Mouse (Mus musculus) spleen, postnatal 14 days (tissue): ENCODE data around the gene Ccdc32.
"Not testable (repeated sequence)": the region's sequence is repeated elsewhere in the genome, so short reads cannot be mapped to it uniquely, and the experiment has no call there.

Experiments
- DNase-seq, 2 experiments: peaks; one replicate each; pipeline ENCODE4 v3.0.0; 2021 to 2022; ENCODE audit warnings: low spot score in 2 of 2

The Ccdc32 gene

DNA sequence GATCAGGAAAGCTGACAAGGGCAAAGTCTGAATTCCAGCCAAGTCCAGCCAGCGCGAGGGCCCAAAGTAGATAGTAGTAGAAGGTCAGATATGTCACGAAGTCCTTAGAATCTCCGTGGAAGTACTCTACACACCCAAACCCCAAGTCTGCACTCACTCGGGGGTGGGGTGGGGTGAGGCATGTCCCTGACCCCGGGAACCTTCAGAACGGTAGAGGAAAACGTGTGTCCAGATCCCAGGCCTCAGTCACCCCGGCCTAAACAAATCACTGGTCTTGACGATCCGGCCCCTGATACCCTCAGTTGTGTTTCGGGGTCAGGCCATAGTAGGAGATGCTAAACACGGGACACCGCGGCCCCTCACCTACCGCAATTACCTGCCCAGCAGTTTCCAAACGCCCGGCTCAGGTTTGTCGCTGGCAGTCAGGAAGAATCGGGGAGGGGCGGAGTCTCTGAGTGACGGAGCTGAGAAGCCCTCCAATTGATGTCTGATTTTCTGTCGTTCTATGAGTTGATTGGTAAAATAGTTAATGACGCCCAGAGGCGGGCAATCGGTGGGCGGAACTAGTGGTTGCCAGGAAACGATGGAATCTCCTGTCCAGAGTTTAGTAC is at the start of gene Ccdc32:
TSS of gene Ccdc32 (minus strand) at position 453 of the 611 bp plus-strand sequence.
- DNase-seq, result peak; percentile 88 to 92

DNA sequence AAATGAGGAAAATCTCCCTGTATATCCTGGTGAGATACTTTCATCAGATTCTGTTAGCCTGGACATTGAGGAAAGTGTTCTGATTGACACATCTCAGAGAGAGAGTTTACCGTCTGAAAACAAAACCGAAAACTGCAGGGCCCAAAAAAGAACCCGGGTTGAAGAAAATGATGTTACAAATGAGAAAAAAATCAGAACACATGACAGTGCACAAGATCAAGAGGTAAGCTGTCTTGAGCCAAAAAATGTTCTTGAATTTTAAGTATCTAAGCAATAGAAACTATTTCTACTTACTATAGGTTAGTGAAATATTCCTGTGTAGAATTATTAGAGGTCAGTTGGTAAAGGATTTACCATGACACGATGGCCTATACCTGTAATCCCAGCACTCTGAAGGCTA is 43.2 kb upstream of the Ccdc32 start:
- no peak for DNase-seq

DNA sequence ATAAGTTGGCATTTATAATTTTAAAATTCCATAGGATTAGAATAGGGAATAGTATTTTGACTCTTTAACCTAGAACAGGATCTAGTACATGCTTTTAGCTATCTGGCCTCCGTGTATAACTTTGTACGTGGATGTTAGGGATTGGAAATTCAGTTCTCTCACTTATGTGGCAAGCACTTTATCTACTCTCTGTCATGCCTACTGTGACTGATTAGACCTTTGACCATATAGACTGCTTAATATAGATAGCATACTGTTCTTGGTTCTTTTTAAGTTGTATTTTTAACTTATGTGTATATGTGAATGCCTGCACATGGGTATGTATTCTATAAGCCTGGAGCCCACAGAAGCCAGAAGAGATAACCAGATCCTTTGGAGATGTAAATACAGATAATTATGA is 30.9 kb upstream of the Ccdc32 start:
- no peak for DNase-seq

DNA sequence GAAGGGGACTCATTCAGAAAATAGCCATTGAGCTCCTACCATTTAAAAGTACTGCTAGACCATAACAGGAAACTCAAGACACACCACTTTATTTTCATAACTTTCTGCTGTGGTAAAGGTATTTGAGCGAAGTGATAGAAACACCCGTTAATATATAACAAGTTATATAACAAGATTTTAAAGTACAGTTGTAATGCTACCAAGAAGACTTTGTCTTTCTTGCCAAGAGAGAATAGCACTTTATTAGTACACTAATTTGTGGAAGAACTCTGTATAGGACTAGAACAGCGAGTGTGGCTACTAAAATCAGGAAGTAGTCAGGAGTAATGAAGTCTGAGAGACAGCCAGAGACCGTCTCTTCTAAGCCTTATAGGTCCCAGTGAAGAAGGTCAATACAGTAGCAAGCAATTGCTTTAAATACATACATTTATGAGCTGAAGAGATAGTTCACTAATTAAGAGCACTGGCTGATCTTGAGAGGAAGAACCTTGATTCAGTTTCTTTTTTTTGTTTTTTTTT is 21.0 kb upstream of the Ccdc32 start:
- DNase-seq, result no peak

DNA sequence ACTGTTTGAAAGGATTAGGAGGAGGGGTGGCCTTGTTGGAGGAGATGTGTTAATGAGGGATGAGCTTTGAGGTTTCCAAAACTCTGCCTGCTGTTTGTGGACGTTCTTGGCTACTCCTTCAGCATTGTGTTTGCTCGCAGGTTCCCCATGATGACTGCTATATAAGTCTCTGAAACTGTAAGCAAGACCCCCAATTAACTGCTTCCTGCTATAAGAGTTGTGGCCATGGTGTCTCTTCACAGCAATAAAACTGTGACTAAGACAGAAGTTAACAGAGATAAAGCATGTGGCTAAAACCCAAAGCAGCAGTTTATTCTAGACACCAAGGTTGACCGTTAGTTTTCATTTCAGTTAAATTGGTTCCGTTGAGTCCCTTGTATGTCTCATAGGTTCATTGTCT is 18.7 kb upstream of the Ccdc32 start:
- DNase-seq, result no peak

DNA sequence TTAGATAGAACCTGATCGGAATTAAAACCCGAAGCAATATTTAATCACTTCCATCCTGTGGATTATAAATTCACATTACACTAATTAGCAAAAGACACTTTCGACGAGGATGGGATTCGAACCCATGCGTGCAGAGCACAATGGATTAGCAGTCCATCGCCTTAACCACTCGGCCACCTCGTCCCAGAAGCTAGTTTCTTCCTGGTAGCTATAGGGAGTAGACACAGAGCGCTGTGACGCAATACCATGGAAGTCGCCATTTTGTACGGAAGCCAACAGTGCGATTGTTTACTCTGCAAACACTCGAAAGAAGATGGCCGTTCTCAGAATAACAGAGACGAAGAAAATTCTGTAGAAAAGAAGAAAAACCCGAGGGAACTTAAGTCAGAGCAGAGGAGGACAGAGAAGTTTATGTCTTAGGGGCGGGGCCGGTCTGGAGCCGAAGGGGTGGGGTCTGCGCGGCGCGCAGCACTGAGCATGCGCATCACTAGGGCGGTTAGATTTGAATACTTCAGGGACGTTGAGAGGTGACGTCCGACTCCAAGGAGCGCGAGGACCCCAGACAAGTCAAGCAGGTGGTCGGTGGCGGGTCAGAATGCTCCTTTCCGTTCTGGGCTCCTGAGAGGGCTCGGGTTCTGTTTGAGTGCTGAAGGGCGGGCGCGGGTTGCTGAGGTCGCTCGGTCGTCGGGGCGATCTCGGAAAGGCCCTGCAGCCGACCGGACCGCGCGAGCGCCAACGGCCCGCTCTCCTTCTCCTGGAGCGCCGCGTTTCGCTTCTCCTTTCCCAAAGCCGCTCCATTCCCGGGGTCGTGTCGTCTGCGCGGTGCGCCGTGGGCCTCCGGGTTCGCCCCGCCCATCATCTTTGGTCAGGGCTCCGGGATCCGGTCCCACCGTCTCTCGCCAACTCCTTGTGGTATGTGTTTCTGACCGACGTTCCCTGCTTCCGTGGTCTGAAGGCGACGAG is 17.7 kb upstream of the Ccdc32 start, which contains the start of gene Knl1:
TSS of gene Knl1 (plus strand) at position 471 of the 963 bp plus-strand sequence.
- peak; percentile 95 to 97 for DNase-seq

DNA sequence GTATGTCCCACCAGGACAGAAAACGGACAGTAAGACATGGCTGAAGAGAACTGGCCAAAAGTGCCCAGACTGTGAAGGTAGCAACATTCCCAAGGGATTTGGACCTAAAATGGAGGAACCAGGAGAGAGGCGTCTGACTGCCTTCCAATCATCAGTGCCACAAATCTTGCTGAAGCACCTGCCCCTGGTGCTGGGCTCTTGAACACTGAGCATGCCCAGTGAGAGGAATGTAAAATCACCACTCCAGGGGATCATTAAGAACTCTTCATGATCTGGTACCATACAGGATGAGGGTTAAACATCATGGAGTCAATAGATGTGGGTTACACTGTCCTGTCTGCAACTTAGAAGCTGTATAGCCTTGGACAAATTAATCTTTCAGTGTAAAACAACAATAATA is 16.0 kb upstream of the Ccdc32 start:
- DNase-seq, result no peak

DNA sequence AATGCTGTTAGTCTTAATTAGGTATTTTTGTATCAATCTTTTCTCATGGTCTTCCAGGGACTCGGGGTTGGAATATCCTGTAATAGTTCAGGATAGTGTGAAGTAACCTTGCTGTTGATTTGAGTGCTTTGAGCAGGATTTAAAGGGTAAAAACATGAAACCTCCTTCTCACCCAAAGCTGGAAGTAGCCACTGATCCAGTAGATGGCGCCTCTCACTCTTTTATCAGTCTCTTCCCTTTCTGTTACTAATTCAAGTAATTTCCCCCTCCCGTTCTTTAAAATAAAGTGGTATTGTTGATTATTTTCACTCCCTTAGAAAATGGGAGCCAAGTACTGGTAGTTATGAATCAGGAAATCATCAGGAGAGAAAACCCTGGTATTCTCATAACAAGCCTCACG is 11.7 kb upstream of the Ccdc32 start:
- no peak for DNase-seq

DNA sequence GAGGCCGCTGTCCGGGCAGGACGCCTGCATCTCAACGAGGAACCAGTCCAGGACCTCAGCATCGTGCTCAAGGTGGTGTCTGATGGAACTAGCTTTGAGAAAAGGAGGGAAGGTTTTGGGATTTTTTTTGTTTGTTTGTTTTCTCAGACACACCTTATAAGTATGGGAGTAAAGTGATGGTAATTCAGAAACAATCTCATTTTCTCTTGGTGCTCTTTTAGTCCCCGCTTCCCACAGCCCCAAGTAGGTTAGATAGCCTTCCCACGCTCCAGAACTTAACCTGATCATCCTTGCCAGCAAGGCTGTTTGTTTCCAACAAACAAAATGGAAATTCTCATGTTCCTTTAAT is 6.2 kb upstream of the Ccdc32 start:
- DNase-seq, result no peak

DNA sequence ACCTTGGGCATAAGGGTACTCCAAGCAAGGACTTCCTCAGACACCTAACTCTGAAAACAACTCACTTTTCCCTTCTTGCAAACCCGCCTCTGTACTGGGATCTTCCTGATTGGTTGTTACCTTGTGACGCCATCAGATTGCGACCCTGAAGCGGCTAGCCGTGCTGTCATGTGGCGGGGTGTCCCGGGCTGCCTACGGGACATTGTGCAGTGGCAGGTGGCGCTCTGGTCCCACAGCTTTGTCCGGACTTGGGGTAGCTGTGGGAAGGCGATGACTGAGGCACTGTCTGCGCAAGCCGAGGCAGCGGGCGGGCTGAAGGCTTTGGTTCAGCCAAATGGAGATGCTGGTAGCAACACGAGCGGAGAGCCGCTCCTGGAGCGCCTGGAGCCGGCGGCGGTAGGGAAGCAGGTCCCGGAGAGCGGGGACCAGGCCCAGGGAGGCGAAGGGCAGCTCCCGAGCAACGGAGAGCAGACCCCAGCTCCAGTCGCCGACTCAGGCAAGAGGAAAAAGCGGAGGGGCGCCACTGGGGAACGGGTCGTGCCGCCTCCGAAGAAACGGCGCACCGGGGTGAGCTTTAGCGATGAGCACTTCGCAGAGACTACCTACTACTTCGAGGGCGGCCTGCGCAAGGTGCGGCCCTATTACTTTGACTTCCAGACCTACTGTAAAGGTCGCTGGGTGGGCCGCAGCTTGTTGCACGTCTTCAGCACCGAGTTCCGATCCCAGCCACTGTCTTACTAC is 5.6 kb upstream of the Ccdc32 start, which contains the start of gene Rpusd2:
TSS of gene Rpusd2 (plus strand) at position 135 of the 741 bp plus-strand sequence.
- peak; percentile 77 to 91 for DNase-seq

DNA sequence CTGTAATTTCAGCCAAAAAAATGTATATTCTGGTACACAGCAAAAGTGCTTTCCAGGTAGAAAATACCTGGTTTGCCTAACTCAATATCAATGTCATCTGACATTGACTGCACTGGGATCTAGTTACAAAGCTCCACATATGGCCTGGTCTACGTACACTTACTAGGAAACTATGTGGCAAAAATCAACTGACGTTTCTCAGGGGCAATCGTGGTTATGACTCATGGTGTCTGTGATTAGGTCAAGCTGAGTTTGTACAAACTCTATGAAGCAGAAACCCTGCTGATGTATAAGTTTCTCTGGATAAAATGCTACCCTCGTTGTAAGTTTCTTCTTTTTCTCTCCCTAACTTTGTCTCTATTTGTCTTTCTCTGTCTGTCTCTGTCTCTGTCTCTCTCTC is 3.0 kb upstream of the Ccdc32 start:
- DNase-seq, result no peak

DNA sequence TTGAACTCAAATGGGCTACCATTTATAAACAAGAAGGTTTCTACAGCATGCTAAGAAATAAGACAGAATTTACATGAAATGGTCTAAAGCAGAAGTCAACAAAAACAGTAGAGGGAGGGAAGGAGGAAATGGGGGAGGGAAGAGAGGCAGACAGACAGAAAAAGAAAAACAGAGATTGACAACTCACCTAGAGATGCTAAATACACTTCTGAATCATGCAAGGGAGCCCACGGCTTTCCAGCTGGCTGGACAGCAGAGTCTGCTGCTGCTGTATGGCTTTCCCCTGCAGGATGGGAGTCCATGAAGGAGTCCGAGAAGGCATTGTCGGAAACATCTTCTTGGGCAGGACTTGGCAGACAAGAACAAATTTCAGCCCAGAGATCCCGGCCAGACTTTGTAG is 2.2 kb downstream of the Ccdc32 start:
- no peak for DNase-seq

DNA sequence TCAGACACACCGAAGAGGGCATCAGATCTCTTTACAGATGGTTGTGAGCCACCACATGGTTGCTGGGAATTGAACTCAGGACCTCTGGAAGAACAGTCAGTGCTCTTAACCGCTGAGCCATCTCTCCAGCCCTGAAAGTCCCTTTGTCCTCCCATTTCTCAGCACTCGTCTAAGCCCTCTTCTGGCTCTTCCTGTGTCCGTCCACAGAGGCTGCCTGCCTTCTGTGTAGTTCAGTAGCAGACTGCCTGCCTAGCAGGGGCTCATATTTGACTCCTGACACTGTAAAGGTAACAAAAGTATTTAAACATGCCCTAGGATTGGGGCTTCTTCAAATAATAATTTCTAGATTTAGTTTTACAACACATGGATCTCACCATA is 4.0 kb downstream of the Ccdc32 start:
- no peak for DNase-seq

DNA sequence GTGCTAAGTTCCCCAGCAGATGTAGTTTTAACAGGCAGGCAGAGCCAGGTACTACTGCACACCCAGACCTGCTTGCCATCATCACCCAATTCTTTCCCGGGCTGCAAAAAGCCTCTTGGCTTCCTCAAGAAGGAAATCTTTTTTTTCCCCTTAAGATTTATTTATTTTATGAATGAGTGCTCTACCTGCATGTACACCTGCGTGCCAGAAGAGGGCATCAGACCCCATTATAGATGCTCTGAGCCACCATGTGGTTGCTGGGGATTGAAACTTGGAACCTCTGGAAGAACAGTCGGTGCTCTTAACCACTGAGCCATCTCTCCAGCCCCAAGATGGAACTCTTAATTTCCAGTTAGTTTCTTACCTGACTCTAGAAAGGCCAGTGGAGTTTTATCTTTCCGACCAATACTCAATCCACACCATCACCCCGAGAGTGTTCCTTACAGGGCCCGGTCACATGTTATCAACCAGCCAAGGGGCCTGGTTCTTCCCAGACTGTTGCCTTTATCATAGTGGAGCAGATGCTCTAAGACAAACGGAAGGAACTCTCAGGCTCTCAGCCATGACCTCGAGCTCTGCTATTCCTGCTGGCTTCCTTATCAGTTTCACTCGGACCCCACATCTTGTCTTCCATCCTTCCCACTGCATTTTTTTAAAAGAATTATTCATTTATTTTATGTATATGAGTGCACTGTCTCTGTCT is 4.5 kb downstream of the Ccdc32 start:
- DNase-seq, result no peak

DNA sequence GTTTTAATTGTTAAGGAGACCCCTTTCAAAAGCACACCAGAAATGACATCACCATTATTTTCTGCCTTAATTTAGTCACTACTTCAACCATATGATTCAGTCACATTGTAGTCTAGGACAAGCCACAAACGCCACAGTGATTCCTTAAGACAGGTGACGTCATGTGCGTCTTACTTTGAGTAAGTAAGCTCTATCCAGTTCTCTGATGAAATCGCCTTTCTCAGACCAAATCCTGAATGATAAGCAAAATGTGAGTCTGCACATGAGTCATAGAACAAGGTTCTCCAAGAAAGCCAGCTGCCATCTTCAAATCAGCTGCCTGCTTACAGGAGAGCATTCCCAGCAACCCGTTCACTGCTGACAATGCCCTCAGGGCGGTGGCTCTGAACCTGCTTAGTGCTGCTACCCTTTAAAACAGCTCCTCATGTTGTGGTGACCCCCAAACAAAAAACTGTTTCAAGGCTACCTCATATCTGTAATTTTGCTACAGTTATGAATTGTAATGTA is 6.0 kb downstream of the Ccdc32 start:
- no peak for DNase-seq

DNA sequence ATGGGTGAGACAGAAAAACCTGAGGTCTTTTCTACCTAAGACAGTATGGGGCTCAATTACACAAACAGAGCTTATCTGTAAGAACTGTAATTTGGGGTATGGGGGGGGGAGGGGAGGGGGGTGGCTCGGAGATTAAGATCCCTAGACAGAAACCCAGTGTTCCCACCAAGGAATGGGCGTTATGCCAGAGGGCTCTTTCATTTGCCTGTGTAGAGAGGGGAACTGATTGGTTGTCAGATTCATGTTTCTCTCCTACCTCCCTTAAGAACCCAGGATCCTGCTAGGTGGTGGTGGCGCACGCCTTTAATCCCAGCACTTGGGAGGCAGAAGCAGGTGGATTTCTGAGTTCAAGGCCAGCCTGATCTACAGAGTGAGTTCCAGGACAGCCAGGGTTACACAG is 9.7 kb downstream of the Ccdc32 start:
- no peak for DNase-seq

DNA sequence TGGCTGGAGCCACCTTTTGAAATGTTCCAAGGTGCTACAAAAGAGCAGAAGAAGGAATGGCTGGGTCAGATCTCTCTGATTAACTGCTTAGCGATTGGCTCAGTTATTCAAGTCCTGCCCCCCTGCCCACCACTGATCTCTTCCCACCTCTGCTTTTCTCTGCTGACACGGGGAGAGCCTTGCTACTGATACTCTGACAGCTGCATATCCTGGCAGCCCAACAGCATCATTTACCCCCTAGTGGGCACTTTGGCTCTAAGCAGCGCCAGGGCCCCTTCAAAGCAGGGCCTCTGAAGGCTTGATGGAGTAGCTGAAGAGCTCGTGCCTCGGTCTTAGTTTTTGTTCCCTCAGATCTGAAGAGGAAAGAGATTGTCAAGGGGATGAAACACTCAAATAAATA is 10.1 kb downstream of the Ccdc32 start:
- no peak for DNase-seq

DNA sequence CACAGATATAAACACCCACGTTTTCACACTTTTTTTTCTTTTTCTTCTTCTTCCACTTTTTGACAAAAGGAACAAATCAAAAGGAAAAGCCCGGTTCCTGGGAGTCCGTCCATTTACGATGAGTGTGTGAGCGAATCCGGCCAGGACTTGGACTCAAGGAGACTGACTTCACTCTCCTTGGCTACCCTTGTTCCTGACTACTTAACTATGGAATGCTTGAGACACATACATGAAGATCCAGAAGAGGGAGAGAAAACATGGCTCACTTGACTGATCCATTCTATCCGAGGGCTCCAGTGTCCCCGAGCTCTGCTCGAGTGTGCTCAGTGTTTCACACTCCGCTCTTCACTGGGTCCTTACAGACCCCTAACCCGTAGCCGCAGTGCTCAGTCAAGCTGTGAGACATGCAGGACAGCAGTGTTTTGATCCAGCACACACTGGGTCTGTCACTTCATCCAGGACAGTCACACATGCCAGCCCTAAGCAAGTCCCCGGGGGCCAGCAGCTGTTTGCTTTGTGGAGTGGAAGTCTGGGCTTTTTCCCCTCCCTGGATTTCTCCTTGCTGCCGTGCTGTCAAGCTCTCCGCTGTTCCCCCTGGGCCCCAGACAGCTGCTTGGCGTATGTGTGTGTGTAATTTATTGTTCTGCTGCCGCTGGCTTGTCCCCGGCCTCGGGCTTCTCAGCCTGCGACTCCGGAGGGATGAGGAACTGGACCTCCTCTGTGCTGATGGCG is 10.6 kb downstream of the Ccdc32 start:
- DNase-seq, result no peak

DNA sequence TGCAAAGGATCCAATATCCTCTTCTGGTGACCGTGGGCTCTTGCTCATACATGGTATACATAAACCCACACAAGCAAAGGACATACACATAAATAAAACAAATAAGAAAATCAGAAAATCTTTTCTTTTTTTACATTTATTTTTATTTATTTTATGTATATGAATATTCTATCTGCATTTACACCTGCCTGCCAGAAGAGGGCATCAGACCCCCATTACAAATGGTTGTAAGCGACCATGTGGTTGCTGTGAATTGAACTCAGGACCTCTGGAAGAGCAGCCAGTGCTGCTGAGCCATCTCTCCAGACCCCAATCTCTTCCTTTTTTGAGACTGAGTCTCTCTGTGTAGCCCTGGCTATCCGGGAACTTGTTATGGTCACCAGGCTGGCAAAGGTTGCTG is 11.5 kb downstream of the Ccdc32 start:
- DNase-seq, result no peak

DNA sequence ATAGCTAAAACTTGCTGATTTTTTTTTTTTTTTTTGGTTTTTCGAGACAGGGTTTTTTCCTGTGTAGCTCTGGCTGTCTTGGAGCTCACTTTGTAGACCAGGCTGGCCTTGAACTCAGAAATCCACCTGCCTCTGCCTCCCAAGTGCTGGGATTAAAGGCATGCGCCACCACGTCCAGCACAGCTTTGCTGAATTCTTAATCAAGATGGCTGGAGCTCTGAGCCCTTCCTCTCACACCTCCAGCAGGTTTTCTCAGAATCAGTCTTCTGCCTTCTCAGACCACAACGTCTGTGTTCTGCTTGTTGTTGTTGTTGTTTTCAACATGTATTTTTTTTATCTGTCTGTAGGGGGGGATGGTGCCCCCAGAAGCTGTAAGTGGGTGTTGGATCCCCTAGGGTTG is 12.9 kb downstream of the Ccdc32 start:
- DNase-seq, result not testable (repeated sequence)
